Mouse (Mus musculus): ENCODE measurements around the gene Lrrn1.

The Lrrn1 gene

DNA sequence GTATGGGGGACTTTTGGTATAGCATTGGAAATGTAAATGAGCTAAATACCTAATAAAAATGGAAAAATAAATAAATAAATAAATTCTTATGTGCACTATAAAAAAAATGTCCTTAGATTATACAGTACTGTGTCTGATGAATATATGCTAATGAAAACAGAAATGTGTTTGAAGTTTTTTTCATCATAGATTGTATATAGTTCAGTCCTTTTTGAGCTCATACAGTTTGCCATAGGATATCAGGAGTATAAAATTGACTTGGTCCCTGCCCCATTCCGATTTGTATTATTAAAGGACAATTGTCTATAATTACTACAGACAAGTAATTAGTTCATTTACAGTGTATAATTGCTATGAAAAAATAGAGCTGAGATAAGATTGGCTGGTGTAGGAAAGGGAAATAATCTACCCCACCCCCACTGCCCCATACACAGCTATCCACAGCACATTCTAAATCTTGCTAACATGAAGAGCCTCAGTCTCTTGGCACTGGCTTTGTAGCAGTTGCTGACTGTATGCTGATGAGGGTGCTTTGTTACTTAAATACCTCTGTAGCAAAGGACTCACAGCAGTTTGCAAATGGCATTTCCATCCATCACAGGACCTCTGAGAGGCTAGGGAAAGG, 54.3 kb downstream of the Lrrn1 start:
- DNase-seq (ENCODE audit: low spot score in 2 of 2): no peak

DNA sequence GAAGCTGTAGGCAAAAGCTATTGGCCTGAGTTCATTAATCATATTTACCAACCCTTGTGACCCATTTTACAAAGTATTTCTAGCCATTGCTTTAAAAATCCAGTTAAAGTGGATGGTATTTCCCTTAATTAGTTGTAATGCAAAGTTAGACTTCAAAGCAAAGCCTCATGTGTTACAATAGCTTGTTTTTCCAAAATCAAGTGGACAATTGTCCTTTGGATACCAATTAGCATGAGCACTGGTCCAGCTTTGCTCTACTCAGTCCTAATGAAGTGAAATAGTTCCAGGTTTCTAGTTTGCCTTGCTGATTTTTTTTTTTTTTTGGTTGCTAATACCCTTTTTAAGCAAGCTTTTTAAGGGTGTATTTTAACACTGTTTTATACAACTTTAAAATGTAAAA, 75.6 kb downstream of the Lrrn1 start:
- no peak for DNase-seq (ENCODE audit: low spot score in 2 of 2)

DNA sequence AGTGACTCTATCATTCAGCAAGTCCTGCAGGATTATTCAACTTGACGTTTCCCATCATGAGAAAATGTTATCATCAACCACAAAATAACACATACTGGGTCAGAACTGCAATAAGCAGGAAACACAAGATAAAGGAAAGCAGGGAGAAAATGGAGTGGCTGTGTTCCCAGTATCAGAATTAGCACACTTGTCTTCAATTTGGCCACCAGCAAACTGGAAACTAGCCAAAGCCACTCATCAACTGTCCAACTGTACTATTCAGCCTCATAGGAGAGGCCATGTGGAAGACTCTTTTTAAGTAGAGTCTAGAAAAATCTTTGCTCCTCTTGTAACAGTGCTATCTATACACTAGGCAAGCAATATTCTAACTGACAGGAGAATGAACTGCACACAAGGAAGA, 84.7 kb downstream of the Lrrn1 start:
- no peak for DNase-seq (ENCODE audit: low spot score in 2 of 2)

All from frontal cortex, postnatal 10 days (tissue).